Mouse (Mus musculus) NIH3T3 (cell line): ENCODE measurements around the gene Aig1.

Experiments
- DNase-seq: peaks from one replicate; pipeline ENCODE4 v3.0.0-alpha.2; 2012; ENCODE audit warnings: low read depth

Aig1 gene

DNA sequence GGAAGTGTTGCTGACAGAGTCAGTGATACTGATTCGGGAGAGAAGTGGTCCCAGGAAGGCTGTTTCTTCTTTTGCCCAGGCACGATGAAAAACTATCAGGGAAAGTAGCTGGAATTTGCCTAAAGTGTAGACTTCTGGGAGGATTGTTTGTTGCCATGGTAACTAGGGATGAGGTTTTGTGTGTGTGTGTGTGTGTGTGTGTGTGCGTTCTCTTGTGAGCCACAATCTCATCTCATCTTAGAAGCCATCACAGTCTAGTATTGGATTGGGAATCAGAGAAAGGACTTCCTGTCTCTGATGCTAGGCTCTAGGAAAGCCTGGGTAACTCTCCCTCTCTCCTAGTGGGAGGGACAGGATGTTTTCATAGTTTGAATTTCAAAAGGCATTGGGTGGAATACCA is 237.0 kb downstream of the Aig1 start:
- peak; percentile 10 for DNase-seq

DNA sequence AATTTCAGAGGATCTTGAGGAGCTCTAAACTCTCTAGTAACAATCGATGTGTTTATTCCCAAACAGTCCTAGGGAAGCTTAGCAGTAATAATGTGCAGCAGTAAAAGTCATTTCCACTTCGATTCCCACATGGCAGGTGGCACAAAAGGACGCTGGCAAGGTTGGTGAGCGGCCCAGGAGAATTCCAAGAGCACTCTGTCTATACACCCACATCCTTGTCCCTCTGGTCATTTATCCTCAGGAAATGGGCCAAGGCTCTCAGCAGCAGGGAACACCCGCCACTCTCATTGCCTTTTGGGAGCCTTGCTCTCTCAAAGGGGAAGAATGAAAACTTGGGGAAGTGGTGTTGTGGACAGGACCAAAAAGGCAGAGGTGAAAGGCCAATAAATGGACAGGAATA is 245.0 kb downstream of the Aig1 start:
- DNase-seq = no peak

DNA sequence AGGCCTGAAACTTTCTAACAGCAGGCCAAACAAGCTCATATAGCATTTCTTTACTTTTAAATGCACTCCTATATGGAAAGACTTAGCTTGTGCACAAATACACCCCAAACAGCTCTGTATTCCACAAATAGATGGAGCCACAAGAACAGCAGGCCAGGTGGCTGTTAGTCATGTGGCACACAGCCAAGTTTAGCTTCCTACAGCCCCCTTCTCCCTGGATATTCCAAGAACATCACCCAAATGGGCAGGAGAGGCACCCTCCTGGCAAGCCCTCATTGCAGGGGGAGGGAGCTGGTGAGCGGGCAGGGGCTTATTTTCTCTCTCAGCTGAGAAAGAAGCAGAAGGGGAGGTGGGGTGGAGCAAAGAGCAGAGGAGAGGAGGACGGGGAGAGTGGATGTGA is 267.9 kb downstream of the Aig1 start:
- DNase-seq = peak; percentile 62

DNA sequence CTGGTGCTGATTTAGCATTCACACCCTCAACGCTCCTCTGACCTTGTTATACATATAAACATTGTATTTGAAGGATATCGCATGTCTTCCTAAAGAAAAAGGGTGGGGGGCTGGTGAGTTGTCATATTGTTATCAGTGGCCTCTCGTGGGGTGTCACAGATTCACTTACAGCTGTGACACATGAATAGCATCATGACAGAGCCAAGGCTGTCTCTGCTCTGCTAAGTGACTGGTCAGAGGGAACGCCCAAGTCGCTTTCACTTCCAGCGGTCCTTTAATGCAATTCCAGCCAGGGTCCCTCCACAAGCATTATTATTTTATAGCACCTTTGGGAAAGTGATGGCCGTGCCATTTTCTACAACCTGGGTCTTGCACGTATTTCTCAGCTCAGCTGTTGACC is 271.3 kb downstream of the Aig1 start:
- DNase-seq = no peak
